Mouse (Mus musculus) neural tube, embryonic 11.5 days (tissue): ENCODE results near the gene Nudcd2. TPM values are rescaled to one million over a fixed set of nuclear protein-coding genes. Genes with fewer than 3 reads are reported as not detected.

Experiments
- ATAC-seq: fragments of 200-750 bp; cut with Nextera tagmentation; 2 replicates; pipeline ENCODE4 v1.8.0; 2017; ENCODE audit warnings: moderate number of reproducible peaks, mild to moderate bottlenecking, moderate TSS enrichment, moderate library complexity; ENCODE audit not compliant: insufficient read depth, low FRiP score, low TSS enrichment
- DNase-seq: peaks from one replicate; pipeline ENCODE4 v3.0.0-alpha.2; 2015; ENCODE audit warnings: low spot score
- H3K27ac ChIP-seq: fragments of 300-500 bp; sonication (generic); 2 replicates; pipeline ENCODE4 v1.5.1; 2014; ENCODE audit warnings: low read depth, mild to moderate bottlenecking, low read length
- H3K27me3 ChIP-seq: fragments of 300-500 bp; sonication (generic); 2 replicates; pipeline ENCODE4 v1.6.1; 2014; ENCODE audit warnings: mild to moderate bottlenecking, low read length, mixed read lengths; ENCODE audit not compliant: control insufficient read depth, insufficient read depth
- H3K36me3 ChIP-seq: fragments of 300-500 bp; sonication (generic); 2 replicates; pipeline ENCODE4 v1.6.1; 2014; ENCODE audit warnings: mild to moderate bottlenecking, low read length, moderate library complexity, mixed read lengths; ENCODE audit not compliant: control insufficient read depth, insufficient read depth
- H3K4me1 ChIP-seq: fragments of 300-500 bp; sonication (generic); 2 replicates; pipeline ENCODE4 v1.6.1; 2014; ENCODE audit warnings: low read length, mixed read lengths; ENCODE audit not compliant: control insufficient read depth, insufficient read depth
- H3K4me2 ChIP-seq: fragments of 300-500 bp; sonication (generic); 2 replicates; pipeline ENCODE4 v1.6.1; 2014; ENCODE audit warnings: low read depth, mild to moderate bottlenecking, moderate library complexity
- H3K4me3 ChIP-seq: fragments of 300-500 bp; sonication (generic); 2 replicates; pipeline ENCODE4 v1.5.1; 2014; ENCODE audit warnings: low read depth, low read length
- H3K9ac ChIP-seq: fragments of 300-500 bp; sonication (generic); 2 replicates; pipeline ENCODE4 v1.6.1; 2014; ENCODE audit warnings: mild to moderate bottlenecking, low read length
- H3K9me3 ChIP-seq: fragments of 300-500 bp; sonication (generic); 2 replicates; pipeline ENCODE4 v1.6.1; 2016; ENCODE audit warnings: low read length; ENCODE audit not compliant: control insufficient read depth
- WGBS: fragments of 180-500 bp; shearing (Covaris S2); extraction: QIAGEN DNeasy Blood & Tissue Kit; methylation state at CpG from one replicate; pipeline ENCODE4 v1.1.7; 2014; 5-methylcytosine and 5-hydroxymethylcytosine counted together
- polyA plus RNA-seq: library from polyadenylated mRNA; unstranded; fragments of >200 nt; fragmentation: Nextera tagmentation; extraction: Ambion mirVana; gene quantifications from 2 replicates; pipeline ENCODE4 v1.2.1, GENCODE M21; 2014

Gene Nudcd2
- polyA plus RNA-seq: 166 and 171 TPM in 2 replicates

DNA sequence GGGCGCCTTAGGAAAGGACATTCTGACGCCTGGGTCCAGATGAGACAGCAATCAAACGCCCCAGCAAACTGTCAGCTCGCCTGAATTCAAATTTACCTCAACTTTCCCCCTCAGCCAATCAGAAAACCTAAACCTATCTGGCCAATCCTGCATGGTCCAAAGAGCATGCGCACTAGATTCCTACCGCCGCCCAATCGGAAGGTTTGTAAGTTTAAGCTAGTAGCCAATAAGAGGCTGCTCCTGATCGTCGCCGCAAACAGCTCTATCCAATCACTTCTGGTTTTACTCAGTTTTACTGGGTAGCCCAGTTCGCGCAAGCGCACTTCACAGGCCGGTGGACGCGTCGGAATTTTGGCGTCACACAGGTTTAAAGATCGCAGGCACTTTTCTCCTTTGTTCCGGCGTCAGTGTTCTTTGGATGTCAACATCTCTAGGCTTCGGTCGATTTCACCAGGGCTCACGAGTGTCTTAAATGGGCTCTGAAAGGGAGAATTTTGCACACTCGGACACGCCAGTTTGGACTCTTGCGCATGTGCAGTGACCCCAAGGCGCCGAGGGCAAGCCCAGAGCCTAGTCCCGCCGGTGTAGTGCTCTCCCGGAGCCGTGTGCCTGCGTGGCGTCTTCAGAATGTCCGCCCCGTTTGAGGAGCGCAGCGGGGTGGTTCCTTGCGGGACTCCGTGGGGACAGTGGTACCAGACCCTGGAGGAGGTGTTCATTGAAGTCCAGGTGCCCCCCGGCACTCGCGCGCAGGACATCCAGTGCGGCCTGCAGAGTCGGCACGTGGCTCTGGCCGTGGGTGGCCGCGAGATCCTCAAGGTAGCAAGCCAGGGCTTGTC is at the start of gene Nudcd2, which contains the start of gene Hmmr:
Nudcd2 (plus strand) TSS at position 329 of the 836 bp plus-strand sequence.
Hmmr (minus strand) TSS at position 84 of the 836 bp plus-strand sequence.
- peaks cover 14% of the 10 kb centered on the region; the same call in 1 of the 2 replicates for H3K4me1 ChIP-seq
- peak within 1 kb of the TSS; percentile 62 for H3K27ac ChIP-seq
- WGBS: under 1% methylated on average over 51 of the region's 52 CpGs
- H3K27me3 ChIP-seq: no peaks in the 10 kb centered on the region
- peaks cover 7% of the 10 kb centered on the region for H3K36me3 ChIP-seq
- peak; percentile 93 for DNase-seq
- no peaks in the 10 kb centered on the region for H3K9me3 ChIP-seq
- peak within 1 kb of the TSS; percentile 76 for H3K4me2 ChIP-seq
- ATAC-seq: peak; percentile 100
- peak within 1 kb of the TSS; percentile 77 for H3K9ac ChIP-seq
- H3K4me3 ChIP-seq: peak within 1 kb of the TSS; percentile 60

DNA sequence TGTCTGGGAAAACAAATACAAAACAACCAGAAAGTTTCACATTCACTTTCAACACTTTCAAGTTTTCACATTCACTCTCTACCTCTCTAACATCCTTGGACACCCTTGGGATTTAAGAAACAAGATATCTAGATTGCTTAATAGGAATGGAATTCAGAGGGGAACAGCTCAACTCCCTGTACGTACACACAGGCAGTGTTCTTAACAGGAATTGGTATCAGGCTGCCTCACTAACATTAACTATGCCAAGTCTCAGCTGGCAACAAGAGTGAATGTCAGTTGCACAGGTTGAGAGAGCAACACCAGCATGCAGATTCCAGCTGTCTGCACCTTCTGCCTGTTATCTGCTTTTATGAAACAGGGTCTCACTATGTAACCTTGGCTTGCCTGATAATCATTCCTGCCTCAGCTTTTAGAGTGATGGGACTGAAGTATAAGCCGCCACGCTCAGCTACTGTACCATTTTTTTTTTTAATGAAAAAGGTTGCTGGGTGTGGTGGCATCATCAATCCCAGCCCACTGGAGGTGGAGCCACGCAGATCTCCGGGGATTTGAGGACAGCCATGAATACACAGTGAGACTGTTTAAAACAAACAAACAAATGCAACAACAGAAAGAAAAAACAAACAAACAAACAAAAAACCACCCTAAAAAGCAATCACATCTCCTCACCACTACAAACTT is 42.9 kb upstream of the Nudcd2 start:
- Histone ChIP-seq H3K4me2 (no peak overlapping the region), H3K9ac (no peak overlapping the region), H3K4me3 (no peak overlapping the region), H3K9me3 (no peaks in the 10 kb centered on the region), H3K4me1 (peaks cover 7% of the 10 kb centered on the region; the same call in 1 of the 2 replicates), H3K27ac (no peak overlapping the region), H3K27me3 (no peaks in the 10 kb centered on the region), H3K36me3 (peaks cover 3% of the 10 kb centered on the region; the same call in 1 of the 2 replicates)
- WGBS: 85% methylated on average over 5 of the region's 5 CpGs
- DNase-seq (no peak), ATAC-seq (no peak)

DNA sequence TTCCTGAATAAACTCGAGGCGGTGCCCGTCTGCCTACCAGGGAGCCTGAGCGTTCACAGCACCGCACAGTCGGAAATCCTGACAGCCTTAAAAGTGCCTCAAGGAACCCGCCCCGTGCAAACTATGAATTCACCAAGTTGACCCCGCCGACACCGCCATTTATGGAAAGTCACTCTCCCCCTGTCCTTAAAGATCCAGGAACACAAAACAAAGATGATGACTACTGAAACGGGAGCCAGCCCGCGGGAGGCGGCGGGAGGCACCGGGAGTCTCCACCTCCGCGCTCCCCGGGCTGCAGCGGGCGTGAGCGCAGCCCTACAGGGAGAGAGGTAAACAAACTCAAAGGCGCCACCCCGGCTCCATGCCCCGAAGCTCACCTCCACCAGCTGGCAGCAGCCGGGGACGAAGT is 41.4 kb upstream of the Nudcd2 start:
- DNase-seq (no peak), ATAC-seq (peak; percentile 40)
- 1% methylated on average over 28 of the region's 28 CpGs for WGBS
- Histone ChIP-seq H3K4me3 (peak overlapping the region; percentile 84), H3K9me3 (no peaks in the 10 kb centered on the region), H3K9ac (peak overlapping the region; percentile 72), H3K4me2 (peak overlapping the region; percentile 76), H3K27ac (no peak overlapping the region), H3K4me1 (peaks cover 7% of the 10 kb centered on the region; the same call in 1 of the 2 replicates), H3K27me3 (no peaks in the 10 kb centered on the region), H3K36me3 (no peaks in the 10 kb centered on the region; the same call in 1 of the 2 replicates)

DNA sequence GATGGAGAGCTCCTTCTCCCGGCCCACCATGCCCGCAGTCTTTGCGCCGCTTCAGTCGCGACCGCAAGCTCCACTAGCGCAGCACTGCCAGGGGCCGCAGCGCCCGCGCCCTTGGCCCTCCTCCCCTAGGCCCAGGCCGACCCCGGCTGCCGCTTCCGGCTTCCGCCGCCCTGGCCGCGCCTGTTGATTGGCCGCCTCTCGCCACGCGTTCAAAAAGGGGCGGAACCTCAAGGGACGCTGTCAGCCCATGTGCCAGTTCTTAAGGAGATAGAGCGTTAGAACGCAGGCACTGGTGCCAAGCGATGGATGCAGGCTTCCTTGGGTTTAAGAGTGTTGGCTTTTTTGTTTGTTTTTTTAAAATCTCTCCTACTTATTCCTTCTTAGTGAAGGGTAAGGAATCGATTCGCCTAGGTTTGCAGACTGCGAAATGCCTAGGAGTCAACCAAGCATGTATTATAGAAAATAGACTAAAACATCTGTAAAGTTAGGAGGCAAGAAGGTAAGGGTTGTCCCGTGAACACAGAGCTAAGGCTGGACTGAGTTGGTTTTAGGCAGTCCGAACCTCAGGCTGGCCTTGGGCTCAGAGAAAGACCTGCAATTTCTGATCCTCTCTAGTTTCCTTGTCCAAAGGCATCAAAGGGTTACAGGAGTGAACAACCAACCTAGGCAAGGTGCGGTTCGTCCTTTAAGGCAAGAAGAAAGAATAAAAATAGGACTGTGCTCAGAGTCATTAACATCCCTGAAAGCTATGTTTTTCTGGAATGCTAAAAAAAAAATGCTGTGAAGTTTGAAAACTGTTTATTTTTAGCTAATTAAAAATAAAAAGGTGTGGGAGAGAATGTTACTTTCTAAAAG is 40.7 kb upstream of the Nudcd2 start:
- H3K4me2 ChIP-seq: peak overlapping the region; percentile 76
- H3K27me3 ChIP-seq: no peaks in the 10 kb centered on the region
- H3K36me3 ChIP-seq: no peaks in the 10 kb centered on the region
- H3K27ac ChIP-seq: peak overlapping the region; percentile 78; the same call in 1 of the 2 replicates
- H3K9me3 ChIP-seq: no peaks in the 10 kb centered on the region
- DNase-seq (peak; percentile 95), ATAC-seq (peak; percentile 93)
- peak overlapping the region; percentile 84 for H3K4me3 ChIP-seq
- H3K4me1 ChIP-seq: peaks cover 7% of the 10 kb centered on the region; the same call in 1 of the 2 replicates
- peak overlapping the region; percentile 82 for H3K9ac ChIP-seq
- under 1% methylated on average over 36 of the region's 36 CpGs for WGBS

DNA sequence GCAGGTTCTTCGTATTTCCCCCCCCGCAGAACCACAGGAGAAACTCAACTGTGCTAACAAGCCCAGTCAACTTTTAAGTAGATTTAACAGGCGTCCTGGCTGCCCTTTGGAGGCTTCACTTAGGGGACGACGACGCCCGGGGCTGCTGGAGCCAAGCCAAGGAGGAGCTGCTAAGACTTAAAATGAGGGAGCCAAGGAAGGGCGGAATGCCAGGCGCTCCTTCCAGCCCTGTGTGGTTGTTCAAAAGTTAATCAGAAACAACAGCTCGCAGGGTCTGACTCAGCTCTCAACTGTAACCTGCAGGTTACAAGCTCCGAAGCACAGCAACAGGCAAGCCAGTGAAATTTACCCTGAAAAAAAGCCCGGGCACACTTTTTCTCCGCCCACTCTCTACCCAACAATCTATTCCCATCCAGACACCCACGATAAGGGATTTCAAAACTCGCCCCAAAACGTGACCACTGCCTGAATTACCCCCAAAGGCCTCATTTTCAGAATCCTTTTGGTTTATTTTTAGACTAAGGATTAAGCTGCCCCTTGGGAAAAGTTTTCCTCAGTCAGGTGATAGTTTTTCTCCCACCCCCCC is 40.0 kb upstream of the Nudcd2 start:
- Histone ChIP-seq H3K4me3 (peak overlapping the region; percentile 84), H3K4me2 (peak overlapping the region; percentile 76), H3K27me3 (no peaks in the 10 kb centered on the region), H3K9ac (peak overlapping the region; percentile 82), H3K9me3 (no peaks in the 10 kb centered on the region), H3K4me1 (peaks cover 7% of the 10 kb centered on the region; the same call in 1 of the 2 replicates), H3K27ac (peak overlapping the region; percentile 78; the same call in 1 of the 2 replicates), H3K36me3 (no peaks in the 10 kb centered on the region)
- WGBS: under 1% methylated on average over 16 of the region's 16 CpGs
- DNase-seq: peak; percentile 62
- ATAC-seq: peak; percentile 11; the same call in 1 of the 2 replicates

DNA sequence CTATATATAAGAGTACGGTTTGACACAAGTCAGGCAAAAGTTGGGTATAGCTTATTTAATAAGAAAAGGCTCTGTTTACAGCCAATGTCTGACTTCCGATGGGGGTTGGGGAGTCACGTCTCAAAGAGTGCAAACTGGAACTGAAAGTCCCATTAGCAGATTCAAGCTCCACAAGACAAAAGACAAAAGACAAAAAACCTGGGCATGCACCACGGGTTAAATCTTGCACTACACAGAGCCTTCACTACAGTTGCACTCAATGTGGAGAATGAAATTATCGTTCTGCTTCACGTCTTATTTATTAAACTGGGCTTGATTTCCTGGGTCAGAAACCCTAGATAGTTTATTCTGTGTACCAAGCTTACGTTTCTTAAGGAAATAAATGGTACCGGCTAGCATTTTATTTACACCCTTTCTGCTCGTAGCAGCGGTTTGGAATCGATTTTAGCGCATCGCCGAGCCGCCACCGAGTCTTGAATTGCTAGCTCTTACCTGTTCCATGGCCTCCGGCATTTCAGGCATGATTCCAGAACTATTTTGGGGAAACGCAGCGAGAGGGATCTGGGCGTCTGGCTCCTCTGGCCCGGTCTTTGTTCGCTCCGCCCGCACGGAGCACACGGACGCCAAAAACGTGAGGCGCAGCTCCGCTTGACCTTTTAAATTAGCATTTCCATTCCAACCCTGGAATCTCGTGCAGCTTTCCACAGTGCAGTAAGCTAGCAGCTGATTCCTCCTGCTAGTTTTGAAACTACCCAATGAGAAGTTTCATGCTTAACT is 39.0 kb upstream of the Nudcd2 start:
- DNase-seq: peak; percentile 82
- peak; percentile 78 for ATAC-seq
- no peaks in the 10 kb centered on the region for H3K9me3 ChIP-seq
- WGBS: under 1% methylated on average over 31 of the region's 31 CpGs
- H3K4me3 ChIP-seq: peak overlapping the region; percentile 84
- H3K9ac ChIP-seq: peak overlapping the region; percentile 82
- peak overlapping the region; percentile 88 for H3K27ac ChIP-seq
- peaks cover 7% of the 10 kb centered on the region; the same call in 1 of the 2 replicates for H3K4me1 ChIP-seq
- H3K36me3 ChIP-seq: no peaks in the 10 kb centered on the region
- no peaks in the 10 kb centered on the region for H3K27me3 ChIP-seq
- H3K4me2 ChIP-seq: peak overlapping the region; percentile 76

DNA sequence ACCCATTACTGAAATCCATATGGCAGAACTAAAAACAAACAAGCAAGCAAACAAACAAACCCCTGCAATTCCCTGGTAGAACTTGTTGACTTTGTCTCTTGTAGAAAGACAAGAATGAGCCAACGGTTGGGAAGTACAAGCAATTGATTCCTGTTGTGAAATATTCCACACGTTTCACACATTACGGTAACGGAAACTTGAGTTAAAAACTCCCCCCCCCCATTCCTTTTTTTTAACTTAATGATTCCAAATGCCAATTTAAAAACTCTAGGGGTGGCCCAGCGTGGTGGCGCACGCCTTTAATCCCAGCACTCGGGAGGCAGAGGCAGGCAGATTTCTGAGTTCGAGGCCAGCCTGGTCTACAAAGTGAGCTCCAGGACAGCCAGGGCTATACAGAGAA is 38.4 kb upstream of the Nudcd2 start, which contains the start of gene Mat2b:
Mat2b (minus strand) TSS at position 101 of the 400 bp plus-strand sequence.
- H3K27ac ChIP-seq: peak within 1 kb of the TSS; percentile 88

More for the DNA sequence above, 38.4 kb upstream of the Nudcd2 start, which contains the start of gene Mat2b:
- ATAC-seq: no peak
- 90% methylated on average over 9 of the region's 9 CpGs for WGBS
- Histone ChIP-seq H3K9me3 (no peaks in the 10 kb centered on the region), H3K4me2 (peak within 1 kb of the TSS; percentile 76), H3K27me3 (no peaks in the 10 kb centered on the region), H3K36me3 (no peaks in the 10 kb centered on the region), H3K9ac (peak within 1 kb of the TSS; percentile 82), H3K4me1 (peaks cover 7% of the 10 kb centered on the region; the same call in 1 of the 2 replicates), H3K4me3 (peak within 1 kb of the TSS; percentile 84)
- DNase-seq: no peak
